Mouse (Mus musculus) stomach, embryonic 16.5 days (tissue): ENCODE results near the gene Dixdc1. TPM values are rescaled to one million over a fixed set of nuclear protein-coding genes. Genes with fewer than 3 reads are reported as not detected.

Source experiments
- ATAC-seq: fragments of 200-750 bp; cut with Nextera tagmentation; 2 replicates; pipeline ENCODE4 v1.8.0; 2017; ENCODE audit warnings: moderate number of reproducible peaks, moderate TSS enrichment; ENCODE audit not compliant: insufficient read depth, low FRiP score
- H3K27ac ChIP-seq: fragments of 300-500 bp; sonication (generic); 2 replicates; pipeline ENCODE4 v1.5.1; 2014; ENCODE audit warnings: low read length
- H3K27me3 ChIP-seq: fragments of 300-500 bp; sonication (generic); 2 replicates; pipeline ENCODE4 v1.6.1; 2014; ENCODE audit warnings: low read length, control low read depth, mixed read lengths; ENCODE audit not compliant: control insufficient read depth, insufficient read depth
- H3K36me3 ChIP-seq: fragments of 300-500 bp; sonication (generic); 2 replicates; pipeline ENCODE4 v1.6.1; 2014; ENCODE audit warnings: low read length; ENCODE audit not compliant: control insufficient read depth, insufficient read depth
- H3K4me1 ChIP-seq: fragments of 300-500 bp; sonication (generic); 2 replicates; pipeline ENCODE4 v1.6.1; 2014; ENCODE audit warnings: low read length, control low read depth, mixed read lengths; ENCODE audit not compliant: control insufficient read depth, insufficient read depth
- H3K4me2 ChIP-seq: fragments of 300-500 bp; sonication (generic); 2 replicates; pipeline ENCODE4 v1.6.1; 2014; ENCODE audit warnings: low read depth, low read length, mixed read lengths
- H3K4me3 ChIP-seq: fragments of 300-500 bp; sonication (generic); replicated peaks from 2 replicates; pipeline ENCODE4 v1.5.1; 2014; ENCODE audit warnings: mild to moderate bottlenecking, low read length
- H3K9ac ChIP-seq: fragments of 300-500 bp; sonication (generic); 2 replicates; pipeline ENCODE4 v1.6.1; 2014; ENCODE audit warnings: low read length
- H3K9me3 ChIP-seq: fragments of 300-500 bp; sonication (generic); replicated peaks from 2 replicates; pipeline ENCODE4 v1.6.1; 2016; ENCODE audit warnings: low read length, control low read depth; ENCODE audit not compliant: control insufficient read depth
- WGBS: fragments of 180-500 bp; shearing (Covaris S2); extraction: QIAGEN DNeasy Blood & Tissue Kit; methylation state at CpG from one replicate; pipeline ENCODE4 v1.1.7; 2014; 5-methylcytosine and 5-hydroxymethylcytosine counted together
- polyA plus RNA-seq: library from polyadenylated mRNA; unstranded; fragments of >200 nt; fragmentation: Nextera tagmentation; extraction: Ambion mirVana; gene quantifications from 2 replicates; pipeline ENCODE4 v1.2.1, GENCODE M21; 2015

Dixdc1 gene
- polyA plus RNA-seq, 1 experiment from 2014 or later: 9.7 TPM

DNA sequence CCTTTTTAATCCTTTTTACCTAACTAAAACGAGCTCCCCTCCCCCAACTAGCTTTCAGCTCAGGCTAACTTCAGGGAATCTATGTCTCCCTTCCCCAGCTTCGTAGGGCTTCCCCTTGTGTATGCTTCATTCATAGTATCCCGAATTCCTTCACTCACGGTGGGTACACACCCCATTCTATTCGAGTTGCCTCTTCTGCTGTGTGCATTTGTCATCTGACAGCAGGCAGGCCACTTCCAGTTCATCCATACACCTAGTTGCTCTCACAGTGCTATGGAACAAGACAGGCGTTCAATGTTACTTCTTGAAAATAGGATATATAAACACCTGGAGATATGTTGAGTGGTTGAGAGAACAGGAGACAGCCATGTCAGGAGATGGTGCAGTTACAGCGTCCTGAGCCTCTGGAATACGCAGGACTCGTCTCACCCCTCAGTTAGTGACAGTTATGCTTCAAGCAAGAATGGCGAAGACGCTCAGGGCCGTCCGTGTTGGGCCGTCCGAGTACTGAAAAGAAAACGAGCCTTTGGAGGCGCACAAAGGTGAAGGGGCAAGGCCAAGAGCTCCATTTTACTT lies 28.3 kb upstream of the Dixdc1 start:
- Histone ChIP-seq H3K9me3 (no peaks in the 10 kb centered on the region), H3K27me3 (no peaks in the 10 kb centered on the region), H3K27ac (peak overlapping the region; percentile 96), H3K4me2 (peak overlapping the region; percentile 76), H3K9ac (peak overlapping the region; percentile 81), H3K4me3 (peak overlapping the region; percentile 72), H3K36me3 (no peaks in the 10 kb centered on the region), H3K4me1 (0 out of 2 replicates have a peak, but pooled peaks cover 2% of the 10 kb centered on the region)
- ATAC-seq: no peak
- 3% methylated on average over 17 of the region's 17 CpGs for WGBS

DNA sequence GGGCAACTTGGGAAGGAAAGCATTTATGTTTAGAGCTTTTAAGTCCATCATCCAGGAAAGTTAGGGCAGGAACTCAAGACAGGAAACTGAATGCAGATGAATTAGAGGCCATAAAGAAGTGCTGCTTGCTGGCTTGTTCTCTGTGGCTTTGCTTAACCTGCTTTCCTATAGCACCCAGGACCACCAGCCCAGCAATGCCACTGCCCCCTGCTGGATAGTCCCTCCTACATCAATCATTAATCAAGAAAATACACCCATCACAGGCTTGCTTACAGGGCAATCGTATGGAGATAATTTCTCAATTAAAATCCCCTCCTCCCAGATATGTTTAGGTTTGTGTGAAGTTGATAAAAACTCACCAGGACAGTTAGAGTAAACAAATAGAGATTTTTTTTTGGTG lies 24.0 kb upstream of the Dixdc1 start:
- WGBS: 58% methylated on average over 1 of the region's 1 CpGs
- Histone ChIP-seq H3K4me3 (no peak overlapping the region), H3K9me3 (no peaks in the 10 kb centered on the region), H3K4me1 (no peaks in the 10 kb centered on the region), H3K4me2 (no peak overlapping the region), H3K9ac (no peak overlapping the region), H3K36me3 (no peaks in the 10 kb centered on the region), H3K27ac (no peak overlapping the region), H3K27me3 (no peaks in the 10 kb centered on the region)
- ATAC-seq: no peak

DNA sequence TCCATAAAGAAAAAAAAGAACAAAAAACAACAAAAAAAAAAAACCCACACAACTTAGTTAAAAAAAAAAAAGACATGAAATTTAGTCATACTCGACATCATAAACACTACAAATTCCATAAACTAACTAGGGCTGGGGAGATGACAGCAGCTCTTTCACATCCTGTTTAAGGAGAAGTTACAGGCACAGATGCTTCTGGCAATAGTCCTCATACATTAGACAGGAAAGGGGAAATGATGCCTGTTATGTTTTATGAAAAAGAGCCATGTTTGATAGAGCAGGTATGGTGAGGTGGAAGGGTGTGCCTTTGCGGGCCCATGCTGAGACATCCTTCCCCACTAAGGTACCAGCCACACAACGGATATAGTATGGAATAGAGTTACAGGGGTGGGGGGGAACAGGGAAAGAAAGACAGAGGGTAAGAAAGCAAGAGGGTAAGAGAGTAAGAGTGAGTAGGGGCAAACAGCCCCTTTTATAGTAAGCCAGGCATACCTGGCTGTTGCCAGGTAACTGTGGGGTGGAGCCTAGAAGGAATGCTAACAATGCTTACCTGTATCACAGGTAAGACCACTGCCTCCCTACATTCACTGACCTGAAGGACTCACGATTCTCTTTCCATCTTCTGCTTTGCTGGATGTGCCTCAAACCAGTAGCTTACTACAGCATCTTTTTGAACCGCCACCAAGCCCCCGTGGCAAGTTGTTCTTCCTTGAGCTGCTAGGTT lies 22.4 kb upstream of the Dixdc1 start:
- Histone ChIP-seq H3K4me1 (no peaks in the 10 kb centered on the region), H3K9ac (no peak overlapping the region), H3K27me3 (no peaks in the 10 kb centered on the region), H3K4me3 (no peak overlapping the region), H3K9me3 (no peaks in the 10 kb centered on the region), H3K4me2 (no peak overlapping the region), H3K36me3 (no peaks in the 10 kb centered on the region), H3K27ac (no peak overlapping the region)
- ATAC-seq: no peak
- 45% methylated on average over 6 of the region's 6 CpGs for WGBS

DNA sequence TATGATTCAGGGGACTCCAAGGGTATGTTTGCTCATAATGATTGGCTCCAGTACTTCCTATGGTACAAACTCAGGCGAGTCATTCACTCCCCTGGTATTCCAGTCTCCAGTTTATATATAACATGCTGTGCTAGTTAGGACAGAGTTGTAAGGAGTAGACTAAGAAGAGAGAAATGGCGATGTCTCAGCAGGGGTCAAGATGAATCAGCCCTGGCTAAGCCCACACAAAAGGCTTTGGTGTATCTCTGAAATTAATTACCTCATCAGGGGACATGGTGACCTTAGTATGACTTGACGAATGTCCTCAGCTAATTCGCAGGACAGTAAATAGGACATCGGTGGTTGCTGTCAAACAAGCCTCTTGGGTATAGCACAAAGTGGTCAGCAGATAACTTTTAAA lies 17.4 kb upstream of the Dixdc1 start:
- 46% methylated on average over 5 of the region's 5 CpGs for WGBS
- no peak overlapping the region for H3K4me3 ChIP-seq

GRCm38 (mm10) chr9:50753947-50754346 lies 14.6 kb upstream of the Dixdc1 start:
- Histone ChIP-seq H3K27me3 (no peaks in the 10 kb centered on the region), H3K27ac (peak overlapping the region; percentile 56; the same call in 1 of the 2 replicates), H3K4me2 (peak overlapping the region; percentile 47), H3K36me3 (no peaks in the 10 kb centered on the region), H3K4me1 (peaks cover 12% of the 10 kb centered on the region), H3K9me3 (no peaks in the 10 kb centered on the region), H3K4me3 (peak overlapping the region; percentile 42), H3K9ac (peak overlapping the region; percentile 34)
- ATAC-seq: no peak
- 36% methylated on average over 7 of the region's 7 CpGs for WGBS

More for the DNA sequence above, 17.4 kb upstream of the Dixdc1 start:
- H3K4me1 ChIP-seq: peaks cover 8% of the 10 kb centered on the region
- H3K27me3 ChIP-seq: no peaks in the 10 kb centered on the region
- no peak overlapping the region for H3K4me2 ChIP-seq
- no peaks in the 10 kb centered on the region for H3K36me3 ChIP-seq
- no peak for ATAC-seq
- no peak overlapping the region for H3K27ac ChIP-seq
- H3K9me3 ChIP-seq: no peaks in the 10 kb centered on the region
- H3K9ac ChIP-seq: no peak overlapping the region

DNA sequence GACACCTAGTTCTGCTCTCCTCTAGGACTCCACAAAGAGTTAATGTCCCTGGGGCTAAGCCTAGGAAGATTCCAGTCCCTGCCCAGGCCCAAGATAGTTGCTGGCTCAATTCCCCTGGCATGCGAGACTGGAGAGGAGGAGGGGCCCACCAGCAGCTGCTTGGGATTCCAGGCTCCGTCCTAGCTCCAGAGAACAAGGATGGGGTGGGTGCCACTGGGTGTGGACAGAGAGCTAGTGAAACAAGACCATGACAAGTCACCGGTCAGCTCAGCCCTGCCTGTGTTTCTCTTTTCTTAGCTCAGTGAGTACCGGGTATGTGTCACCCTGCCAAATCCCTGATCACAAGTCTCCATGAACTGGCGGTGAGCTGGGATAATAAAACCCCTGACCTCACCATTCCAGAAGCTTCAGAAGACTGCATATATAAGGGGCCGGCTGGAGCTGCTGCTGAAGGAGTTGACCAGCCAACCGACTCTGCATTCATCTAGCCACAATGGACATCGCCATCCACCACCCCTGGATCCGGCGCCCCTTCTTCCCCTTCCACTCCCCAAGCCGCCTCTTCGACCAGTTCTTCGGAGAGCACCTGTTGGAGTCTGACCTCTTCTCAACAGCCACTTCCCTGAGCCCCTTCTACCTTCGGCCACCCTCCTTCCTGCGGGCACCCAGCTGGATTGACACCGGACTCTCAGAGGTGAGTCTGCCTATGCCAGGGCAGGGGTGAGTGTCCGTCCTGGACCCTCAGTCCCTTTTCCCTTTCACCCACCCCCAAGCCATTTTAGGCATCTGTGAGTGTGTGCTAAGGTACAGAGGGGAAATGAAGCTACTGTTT lies 13.7 kb upstream of the Dixdc1 start:
- H3K27ac ChIP-seq: peak overlapping the region; percentile 82

DNA sequence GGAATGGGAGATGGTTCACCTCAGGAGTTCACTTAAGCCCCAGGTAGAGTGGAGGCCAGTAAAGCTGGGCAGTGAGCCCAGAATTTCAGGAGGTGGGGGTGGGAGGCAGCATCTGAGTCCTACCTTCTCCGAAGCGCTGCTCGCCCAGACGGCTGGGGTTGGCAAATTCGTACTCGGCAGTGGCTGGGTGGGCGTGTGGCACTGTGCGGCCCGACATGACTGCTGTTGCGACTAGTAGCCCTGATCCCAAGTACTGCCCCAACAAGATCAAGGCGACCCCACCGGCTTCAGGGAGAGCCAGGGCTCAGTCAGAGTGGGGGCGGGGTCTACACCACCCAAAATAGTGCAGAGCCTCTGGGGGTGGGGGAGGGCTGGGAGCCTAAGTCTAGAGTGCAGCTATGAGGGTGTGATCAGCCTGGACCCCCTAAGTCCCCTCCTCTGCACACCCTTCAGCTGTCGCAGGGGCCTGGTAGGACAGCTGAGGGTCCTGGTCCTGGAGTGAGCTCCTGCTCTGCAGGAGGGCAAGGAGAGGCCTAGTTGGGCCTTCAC lies 12.8 kb upstream of the Dixdc1 start, which contains the start of gene Hspb2:
Gene Hspb2 (minus strand): TSS at position 301 of the 549 bp plus-strand sequence.
- ATAC-seq: peak; percentile 63
- peak within 1 kb of the TSS; percentile 82 for H3K27ac ChIP-seq
- no peaks in the 10 kb centered on the region for H3K27me3 ChIP-seq
- peak within 1 kb of the TSS; percentile 61 for H3K9ac ChIP-seq
- H3K4me2 ChIP-seq: peak within 1 kb of the TSS; percentile 47
- H3K4me1 ChIP-seq: peaks cover 12% of the 10 kb centered on the region
- no peaks in the 10 kb centered on the region for H3K9me3 ChIP-seq
- WGBS: 65% methylated on average over 14 of the region's 14 CpGs
- H3K4me3 ChIP-seq: peak within 1 kb of the TSS; percentile 42
- H3K36me3 ChIP-seq: no peaks in the 10 kb centered on the region

More for the DNA sequence above, 13.7 kb upstream of the Dixdc1 start:
- Histone ChIP-seq H3K27me3 (no peaks in the 10 kb centered on the region), H3K4me1 (peaks cover 12% of the 10 kb centered on the region), H3K9me3 (no peaks in the 10 kb centered on the region), H3K4me2 (peak overlapping the region; percentile 47), H3K4me3 (peak overlapping the region; percentile 42), H3K9ac (peak overlapping the region; percentile 61), H3K36me3 (no peaks in the 10 kb centered on the region)
- ATAC-seq: peak; percentile 80
- 56% methylated on average over 17 of the region's 17 CpGs for WGBS

GRCm38 (mm10) chr9:50751323-50751722 lies 12.0 kb upstream of the Dixdc1 start, which contains the start of gene Cryab:
Gene Cryab (plus strand): TSS chr9:50751325.
- peak within 1 kb of the TSS; percentile 47; the same call in 1 of the 2 replicates for H3K4me2 ChIP-seq
- no peak for ATAC-seq
- 66% methylated on average over 22 of the region's 22 CpGs for WGBS
- H3K27ac ChIP-seq: peak within 1 kb of the TSS; percentile 82; the same call in 1 of the 2 replicates
- H3K9ac ChIP-seq: peak within 1 kb of the TSS; percentile 58; the same call in 1 of the 2 replicates
- no peaks in the 10 kb centered on the region for H3K36me3 ChIP-seq
- peak within 1 kb of the TSS; percentile 1; the same call in 1 of the 2 replicates for H3K4me3 ChIP-seq
- H3K9me3 ChIP-seq: no peaks in the 10 kb centered on the region
- H3K27me3 ChIP-seq: no peaks in the 10 kb centered on the region
- H3K4me1 ChIP-seq: peaks cover 12% of the 10 kb centered on the region
